Mouse (Mus musculus): ENCODE measurements around the gene Top2a. TPM values are rescaled to one million over a fixed set of nuclear protein-coding genes. Genes with fewer than 3 reads are reported as not detected.
A peak's percentile ranks its signal among the peaks of the same experiment; 100 is the strongest.

Gene Top2a
- polyA plus RNA-seq, 1 experiment from 2014 or later, result 332 TPM

- 79% methylated on average over 6 of the region's 6 CpGs for WGBS
- Histone ChIP-seq H3K27ac (ENCODE audit: low read depth, low read length) (no peak overlapping the region), H3K4me1 (replicated peaks; ENCODE audit: control insufficient read depth, insufficient read depth, low read length) (0 out of 2 replicates have a peak, but pooled peaks cover 9% of the 10 kb centered on the region), H3K9me3 (ENCODE audit: control insufficient read depth, low read length) (no peaks in the 10 kb centered on the region), H3K36me3 (ENCODE audit: control insufficient read depth, insufficient read depth, low read length) (peaks cover under 1% of the 10 kb centered on the region; the same call in 1 of the 2 replicates), H3K9ac (ENCODE audit: low read depth, low read length) (no peak overlapping the region), H3K4me3 (ENCODE audit: low read depth, low read length) (no peak overlapping the region), H3K4me2 (replicated peaks; ENCODE audit: low read depth, low read length) (no peak overlapping the region), H3K27me3 (ENCODE audit: control insufficient read depth, insufficient read depth, low read length) (no peaks in the 10 kb centered on the region)
- no peak for ATAC-seq (ENCODE audit: low FRiP score)
- DNase-seq (ENCODE audit: low spot score), result no peak
These were observed 19.6 kb upstream of the Top2a start for GRCm38 (mm10) chr11:99043632-99044031.

DNA sequence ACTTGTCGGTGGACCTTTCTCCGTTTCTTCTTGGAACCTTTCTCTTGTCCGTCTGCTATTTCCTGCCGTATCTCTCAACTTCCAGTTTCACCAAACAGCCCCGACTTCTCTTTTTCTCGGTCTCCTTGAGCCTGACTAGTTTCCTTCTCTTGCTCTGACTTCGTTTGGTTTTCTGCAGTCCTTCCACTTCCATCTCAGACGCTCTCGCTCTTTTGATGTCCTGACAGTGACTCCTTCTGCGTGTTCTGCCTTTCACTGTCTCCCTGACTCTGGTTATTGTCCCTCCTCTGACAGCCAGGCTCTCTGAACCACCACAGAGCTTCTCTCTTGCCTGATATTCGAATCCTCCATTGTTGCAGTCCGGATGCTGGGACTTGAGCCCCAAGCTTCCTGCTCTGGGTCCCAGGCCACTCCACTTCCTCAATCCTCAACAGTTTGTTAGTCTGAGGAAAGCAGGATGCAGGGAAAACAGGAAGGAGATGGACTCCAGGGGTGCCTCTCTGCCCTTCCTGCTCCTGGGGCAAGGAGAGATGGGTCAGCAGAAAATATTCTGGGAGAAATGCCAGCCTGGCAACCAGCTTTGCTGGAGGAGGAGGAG, 18.9 kb upstream of the Top2a start:
- Histone ChIP-seq H3K9me3 (ENCODE audit: control insufficient read depth, low read length) (no peaks in the 10 kb centered on the region), H3K27ac (ENCODE audit: low read depth, low read length) (0 out of 2 replicates have a peak overlapping the region, but pooled peaks have one; percentile 4), H3K9ac (ENCODE audit: low read depth, low read length) (peak overlapping the region; percentile 89; the same call in 1 of the 2 replicates), H3K36me3 (ENCODE audit: control insufficient read depth, insufficient read depth, low read length) (no peaks in the 10 kb centered on the region), H3K4me3 (ENCODE audit: low read depth, low read length) (peak overlapping the region; percentile 68), H3K4me1 (replicated peaks; ENCODE audit: control insufficient read depth, insufficient read depth, low read length) (0 out of 2 replicates have a peak, but pooled peaks cover 9% of the 10 kb centered on the region), H3K4me2 (replicated peaks; ENCODE audit: low read depth, low read length) (peak overlapping the region; percentile 98), H3K27me3 (ENCODE audit: control insufficient read depth, insufficient read depth, low read length) (no peaks in the 10 kb centered on the region)
- WGBS, result 52% methylated on average over 12 of the region's 12 CpGs
- DNase-seq (ENCODE audit: low spot score) (no peak), ATAC-seq (ENCODE audit: low FRiP score) (no peak)

- Histone ChIP-seq H3K36me3 (ENCODE audit: control insufficient read depth, insufficient read depth, low read length) (no peaks in the 10 kb centered on the region), H3K4me1 (replicated peaks; ENCODE audit: control insufficient read depth, insufficient read depth, low read length) (0 out of 2 replicates have a peak, but pooled peaks cover 4% of the 10 kb centered on the region), H3K27me3 (ENCODE audit: control insufficient read depth, insufficient read depth, low read length) (no peaks in the 10 kb centered on the region), H3K9me3 (ENCODE audit: control insufficient read depth, low read length) (no peaks in the 10 kb centered on the region), H3K4me2 (replicated peaks; ENCODE audit: low read depth, low read length) (peak overlapping the region; percentile 98), H3K27ac (ENCODE audit: low read depth, low read length) (peak overlapping the region; percentile 93), H3K4me3 (ENCODE audit: low read depth, low read length) (peak overlapping the region; percentile 68), H3K9ac (ENCODE audit: low read depth, low read length) (peak overlapping the region; percentile 89)
- DNase-seq (ENCODE audit: low spot score), result no peak
- WGBS, result 53% methylated on average over 16 of the region's 16 CpGs
- ATAC-seq (ENCODE audit: low FRiP score), result no peak
These were observed 18.1 kb upstream of the Top2a start for GRCm38 (mm10) chr11:99041841-99042780.

GRCm38 (mm10) chr11:99041051-99041729, 17.2 kb upstream of the Top2a start, which contains the start of gene Igfbp4:
Gene Igfbp4 (plus strand): TSS chr11:99041244.
- no peaks in the 10 kb centered on the region for H3K27me3 ChIP-seq (ENCODE audit: control insufficient read depth, insufficient read depth, low read length)
- H3K9me3 ChIP-seq (ENCODE audit: control insufficient read depth, low read length), result no peaks in the 10 kb centered on the region
- peak within 1 kb of the TSS; percentile 68 for H3K4me3 ChIP-seq (ENCODE audit: low read depth, low read length)
- under 1% methylated on average over 51 of the region's 63 CpGs for WGBS
- H3K36me3 ChIP-seq (ENCODE audit: control insufficient read depth, insufficient read depth, low read length), result no peaks in the 10 kb centered on the region
- peak within 1 kb of the TSS; percentile 93 for H3K27ac ChIP-seq (ENCODE audit: low read depth, low read length)
- H3K4me2 ChIP-seq (replicated peaks; ENCODE audit: low read depth, low read length), result peak within 1 kb of the TSS; percentile 98
- peak; percentile 85 for DNase-seq (ENCODE audit: low spot score)
- peak; percentile 79 for ATAC-seq (ENCODE audit: low FRiP score)
- peak within 1 kb of the TSS; percentile 89 for H3K9ac ChIP-seq (ENCODE audit: low read depth, low read length)
- H3K4me1 ChIP-seq (replicated peaks; ENCODE audit: control insufficient read depth, insufficient read depth, low read length), result 0 out of 2 replicates have a peak, but pooled peaks cover 4% of the 10 kb centered on the region

GRCm38 (mm10) chr11:99040346-99040974, 16.5 kb upstream of the Top2a start:
- ATAC-seq (ENCODE audit: low FRiP score), result peak; percentile 41
- Histone ChIP-seq H3K9ac (ENCODE audit: low read depth, low read length) (peak overlapping the region; percentile 89), H3K4me1 (replicated peaks; ENCODE audit: control insufficient read depth, insufficient read depth, low read length) (0 out of 2 replicates have a peak, but pooled peaks cover 4% of the 10 kb centered on the region), H3K36me3 (ENCODE audit: control insufficient read depth, insufficient read depth, low read length) (no peaks in the 10 kb centered on the region), H3K27ac (ENCODE audit: low read depth, low read length) (peak overlapping the region; percentile 93), H3K4me2 (replicated peaks; ENCODE audit: low read depth, low read length) (peak overlapping the region; percentile 98), H3K27me3 (ENCODE audit: control insufficient read depth, insufficient read depth, low read length) (no peaks in the 10 kb centered on the region), H3K4me3 (ENCODE audit: low read depth, low read length) (peak overlapping the region; percentile 68), H3K9me3 (ENCODE audit: control insufficient read depth, low read length) (no peaks in the 10 kb centered on the region)
- DNase-seq (ENCODE audit: low spot score), result peak; percentile 78
- 1% methylated on average over 17 of the region's 17 CpGs for WGBS

GRCm38 (mm10) chr11:99039782-99040181, 15.8 kb upstream of the Top2a start:
- peak overlapping the region; percentile 89 for H3K9ac ChIP-seq (ENCODE audit: low read depth, low read length)
- peak; percentile 84 for ATAC-seq (ENCODE audit: low FRiP score)
- H3K27ac ChIP-seq (ENCODE audit: low read depth, low read length), result peak overlapping the region; percentile 93
- H3K4me3 ChIP-seq (ENCODE audit: low read depth, low read length), result peak overlapping the region; percentile 68
- H3K9me3 ChIP-seq (ENCODE audit: control insufficient read depth, low read length), result no peaks in the 10 kb centered on the region
- H3K4me1 ChIP-seq (replicated peaks; ENCODE audit: control insufficient read depth, insufficient read depth, low read length), result 0 out of 2 replicates have a peak, but pooled peaks cover 4% of the 10 kb centered on the region
- H3K36me3 ChIP-seq (ENCODE audit: control insufficient read depth, insufficient read depth, low read length), result no peaks in the 10 kb centered on the region
- under 1% methylated on average over 15 of the region's 15 CpGs for WGBS
- DNase-seq (ENCODE audit: low spot score), result peak; percentile 90
- no peaks in the 10 kb centered on the region for H3K27me3 ChIP-seq (ENCODE audit: control insufficient read depth, insufficient read depth, low read length)
- H3K4me2 ChIP-seq (replicated peaks; ENCODE audit: low read depth, low read length), result peak overlapping the region; percentile 98

GRCm38 (mm10) chr11:99036254-99036653, 12.3 kb upstream of the Top2a start:
- Histone ChIP-seq H3K9me3 (ENCODE audit: control insufficient read depth, low read length) (no peaks in the 10 kb centered on the region), H3K9ac (ENCODE audit: low read depth, low read length) (no peak overlapping the region), H3K27me3 (ENCODE audit: control insufficient read depth, insufficient read depth, low read length) (no peaks in the 10 kb centered on the region), H3K4me3 (ENCODE audit: low read depth, low read length) (no peak overlapping the region), H3K27ac (ENCODE audit: low read depth, low read length) (no peak overlapping the region), H3K4me1 (replicated peaks; ENCODE audit: control insufficient read depth, insufficient read depth, low read length) (no peaks in the 10 kb centered on the region), H3K36me3 (ENCODE audit: control insufficient read depth, insufficient read depth, low read length) (no peaks in the 10 kb centered on the region), H3K4me2 (replicated peaks; ENCODE audit: low read depth, low read length) (no peak overlapping the region)
- no peak for DNase-seq (ENCODE audit: low spot score)
- no peak for ATAC-seq (ENCODE audit: low FRiP score)
- 85% methylated on average over 6 of the region's 6 CpGs for WGBS

- no peaks in the 10 kb centered on the region for H3K4me1 ChIP-seq (replicated peaks; ENCODE audit: control insufficient read depth, insufficient read depth, low read length)
- H3K4me2 ChIP-seq (replicated peaks; ENCODE audit: low read depth, low read length), result no peak overlapping the region
- ATAC-seq (ENCODE audit: low FRiP score), result no peak
- H3K9ac ChIP-seq (ENCODE audit: low read depth, low read length), result no peak overlapping the region
- no peaks in the 10 kb centered on the region for H3K36me3 ChIP-seq (ENCODE audit: control insufficient read depth, insufficient read depth, low read length)
- H3K4me3 ChIP-seq (ENCODE audit: low read depth, low read length), result no peak overlapping the region
- no peak overlapping the region for H3K27ac ChIP-seq (ENCODE audit: low read depth, low read length)
- 78% methylated on average over 4 of the region's 4 CpGs for WGBS
- H3K27me3 ChIP-seq (ENCODE audit: control insufficient read depth, insufficient read depth, low read length), result no peaks in the 10 kb centered on the region
- no peaks in the 10 kb centered on the region for H3K9me3 ChIP-seq (ENCODE audit: control insufficient read depth, low read length)
- DNase-seq (ENCODE audit: low spot score), result no peak
These were observed 11.4 kb upstream of the Top2a start for GRCm38 (mm10) chr11:99035350-99035749.
